In genomic region chr8:84766422-84766821, GRCm38 (mm10) we compare ENCODE assay signal across 10 mouse cellular contexts. TPM values are rescaled to one million over a fixed set of nuclear protein-coding genes. Genes with fewer than 3 reads are reported as not detected.
DNase-seq lines count a peak whose midpoint lies in the region; ATAC-seq and TF ChIP-seq lines count a peak whose summit lies in the region.
"Had no signal": no experiment of that assay in that cellular context is flagged by ENCODE, and none has a peak within 500 bp of the region (broad histone marks: within the 10 kb centered on the region; RNA-seq: fewer than 3 reads in every experiment).

No protein-coding gene starts in this region.

- WGBS in forebrain, postnatal 0 days: 34% methylated on average over 9 of the region's 9 CpGs
- WGBS in olfactory bulb, adult 2 months: 71% methylated on average over 9 of the region's 9 CpGs

- TF ChIP-seq POLR2A in olfactory bulb, adult 2 months (IDR thresholded peaks at IDR 0.05; ENCODE audit: insufficient read depth, low read depth, low read length): no peak

- peak overlapping the region; percentile 48 for H3K4me3 ChIP-seq in forebrain, postnatal 0 days (ENCODE audit: low read depth, low read length)
- H3K4me3 ChIP-seq in olfactory bulb, adult 2 months (ENCODE audit: insufficient read depth, low read depth, low read length): no peak overlapping the region

- ATAC-seq in forebrain, postnatal 0 days: no peak
- no peak for ATAC-seq in erythroid progenitor cell, adult 5-6 weeks (replicated peaks; ENCODE audit: low FRiP score, poor library complexity, severe bottlenecking)
- ATAC-seq in megakaryocyte progenitor cell, adult 5-6 weeks (replicated peaks; ENCODE audit: poor library complexity): no peak

- H3K27ac ChIP-seq in forebrain, postnatal 0 days (ENCODE audit: low read depth, low read length): peak overlapping the region; percentile 54
- H3K27ac ChIP-seq in olfactory bulb, adult 2 months (ENCODE audit: insufficient read depth, low read depth, low read length): peak overlapping the region; percentile 49; the same call in 1 of the 2 replicates

- TF ChIP-seq CTCF in forebrain, postnatal 0 days (IDR thresholded peaks at IDR 0.05; ENCODE audit: low read depth): no peak
- no peak for TF ChIP-seq CTCF in olfactory bulb, adult 2 months (IDR thresholded peaks at IDR 0.05; ENCODE audit: insufficient read depth, low read depth, low read length)

- H3K27me3 ChIP-seq in forebrain, postnatal 0 days (ENCODE audit: insufficient read depth, low read length): no peaks in the 10 kb centered on the region

- DNase-seq in heart, adult 9 months (ENCODE audit: low spot score in 2 of 2): peak; percentile 61 to 70
- no peak for DNase-seq in heart, postnatal 4 days
- peak; percentile 53 for DNase-seq in lung, postnatal 36 days
- DNase-seq in lung, adult 18-20 months: no peak
- DNase-seq in forebrain, postnatal 0 days: peak; percentile 52
- DNase-seq: cerebellum, adult 9-11 months; spleen, adult 18-20 months had no signal

- H3K9me3 ChIP-seq in forebrain, postnatal 0 days (ENCODE audit: low read length): no peaks in the 10 kb centered on the region

- H3K36me3 ChIP-seq in forebrain, postnatal 0 days (ENCODE audit: insufficient read depth): peaks cover 29% of the 10 kb centered on the region

- H3K9ac ChIP-seq in forebrain, postnatal 0 days: peak overlapping the region; percentile 57

- 0 out of 2 replicates have a peak, but pooled peaks cover 8% of the 10 kb centered on the region for H3K4me1 ChIP-seq in forebrain, postnatal 0 days (ENCODE audit: insufficient read depth)
- H3K4me1 ChIP-seq in olfactory bulb, adult 2 months (ENCODE audit: control insufficient read depth, insufficient read depth, low read length): peaks cover 26% of the 10 kb centered on the region

- H3K4me2 ChIP-seq in forebrain, postnatal 0 days (ENCODE audit: low read depth): peak overlapping the region; percentile 71

RNA-seq across cellular contexts. Expression of gene Nfix, which starts 33.7 kb away (rescaled TPM):
- total RNA-seq in heart, postnatal 4 days (2021): 100 to 1,000 TPM; 189 to 211 TPM
- total RNA-seq in forebrain, postnatal 0 days (2014; rRNA removed): 111 and 116 TPM in 2 replicates
- polyA plus RNA-seq in forebrain, postnatal 0 days (2015; fragmentation: Nextera tagmentation; extraction: Ambion mirVana): 347 and 376 TPM in 2 replicates
- not detected in 2 replicates for polyA plus RNA-seq in olfactory bulb, adult 2 months (2012; ENCODE audit: insufficient read depth, insufficient read length, low replicate concordance, missing spikeins)
- total RNA-seq in erythroid progenitor cell, adult 5-6 weeks (2015; ENCODE audit: low replicate concordance): 53.7 and 76.0 TPM in 2 replicates
- total RNA-seq in erythroid progenitor cell, adult 5-6 weeks (2017; ENCODE audit: low replicate concordance): 33.6 and 36.8 TPM in 2 replicates
- total RNA-seq in megakaryocyte progenitor cell, adult 5-6 weeks (2015): 44.4 and 46.9 TPM in 2 replicates
- total RNA-seq in megakaryocyte progenitor cell, adult 5-6 weeks (2017): 12.0 and 15.7 TPM in 2 replicates

RNA-seq across cellular contexts. Expression of gene G430095P16Rik, which starts 43.6 kb away (rescaled TPM):
- 1 to 10 TPM; 1.1 to 1.3 TPM for total RNA-seq in heart, postnatal 4 days (2021)
- total RNA-seq in forebrain, postnatal 0 days (2014; rRNA removed): not detected in 2 replicates
- polyA plus RNA-seq in forebrain, postnatal 0 days (2015; fragmentation: Nextera tagmentation; extraction: Ambion mirVana): 0.56 and 1.0 TPM in 2 replicates
- not detected in 2 replicates for polyA plus RNA-seq in olfactory bulb, adult 2 months (2012; ENCODE audit: insufficient read depth, insufficient read length, low replicate concordance, missing spikeins)
- total RNA-seq in erythroid progenitor cell, adult 5-6 weeks (2015; ENCODE audit: low replicate concordance): 12.2 and 21.6 TPM in 2 replicates
- 1.1 and 13.2 TPM in 2 replicates for total RNA-seq in erythroid progenitor cell, adult 5-6 weeks (2017; ENCODE audit: low replicate concordance)
- total RNA-seq in megakaryocyte progenitor cell, adult 5-6 weeks (2015): 12.2 and 15.2 TPM in 2 replicates
- 3.7 and 8.5 TPM in 2 replicates for total RNA-seq in megakaryocyte progenitor cell, adult 5-6 weeks (2017)

RNA-seq across cellular contexts. Expression of gene Dand5, which starts 56.2 kb away (rescaled TPM):
- 1 to 10 TPM; 3.4 to 3.6 TPM for total RNA-seq in heart, postnatal 4 days (2021)
- 4.7 and 6.9 TPM in 2 replicates for total RNA-seq in forebrain, postnatal 0 days (2014; rRNA removed)
- polyA plus RNA-seq in forebrain, postnatal 0 days (2015; fragmentation: Nextera tagmentation; extraction: Ambion mirVana): 8.2 and 10.0 TPM in 2 replicates
- polyA plus RNA-seq in olfactory bulb, adult 2 months (2012; ENCODE audit: insufficient read depth, insufficient read length, low replicate concordance, missing spikeins): not detected in 2 replicates
- total RNA-seq in erythroid progenitor cell, adult 5-6 weeks (2015; ENCODE audit: low replicate concordance): 2.5 and 3.8 TPM in 2 replicates
- 5.4 and 6.7 TPM in 2 replicates for total RNA-seq in erythroid progenitor cell, adult 5-6 weeks (2017; ENCODE audit: low replicate concordance)
- total RNA-seq in megakaryocyte progenitor cell, adult 5-6 weeks (2015): 2.2 and 2.4 TPM in 2 replicates
- 1.7 and 4.0 TPM in 2 replicates for total RNA-seq in megakaryocyte progenitor cell, adult 5-6 weeks (2017)

Comparison
In these comparisons a context has a peak if more than half of its experiments do, and no peak if none do; other contexts are left out.
1. DNase-seq: peak in heart, adult 9 months (2 of 2), lung, postnatal 36 days (single experiment) and forebrain, postnatal 0 days (single experiment); none in heart, postnatal 4 days (single experiment) and lung, adult 18-20 months (0 of 2).